Mouse (Mus musculus): ENCODE measurements at regions not wholly inside any gene's neighbourhood (a gene's known extent, or its start where the extent isn't known, plus 50 kb on each side); places are given as distances from the start of the nearest gene placed in this dataset.
"Not testable (repeated sequence)": the region's sequence is repeated elsewhere in the genome, so short reads cannot be mapped to it uniquely, and the experiment has no call there.

DNA sequence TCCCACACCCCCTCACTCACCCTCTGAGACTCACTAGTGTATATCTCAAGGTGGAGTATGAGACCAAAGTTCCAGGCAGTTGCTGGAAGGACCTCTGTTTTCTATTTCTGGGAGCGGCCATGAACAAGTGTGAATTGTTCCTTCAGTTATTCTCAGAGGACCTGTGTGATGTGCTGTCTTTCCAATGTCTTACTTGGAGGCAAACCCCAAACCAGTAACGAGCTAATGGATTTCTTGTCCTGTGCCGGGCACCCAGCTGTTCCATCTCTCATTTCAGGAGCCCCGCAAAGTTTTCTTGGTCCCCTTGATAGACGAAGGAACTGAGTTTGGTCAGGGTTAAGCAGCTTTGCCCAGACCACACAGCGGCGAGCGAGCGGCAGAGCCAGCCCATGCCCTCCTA lies 155.4 kb downstream of the Tomm20 start:
- intact Hi-C loops (cut with DNase I) = no loop called here
- DNase-seq (ENCODE audit: low spot score in 2 of 2) = no peak

DNA sequence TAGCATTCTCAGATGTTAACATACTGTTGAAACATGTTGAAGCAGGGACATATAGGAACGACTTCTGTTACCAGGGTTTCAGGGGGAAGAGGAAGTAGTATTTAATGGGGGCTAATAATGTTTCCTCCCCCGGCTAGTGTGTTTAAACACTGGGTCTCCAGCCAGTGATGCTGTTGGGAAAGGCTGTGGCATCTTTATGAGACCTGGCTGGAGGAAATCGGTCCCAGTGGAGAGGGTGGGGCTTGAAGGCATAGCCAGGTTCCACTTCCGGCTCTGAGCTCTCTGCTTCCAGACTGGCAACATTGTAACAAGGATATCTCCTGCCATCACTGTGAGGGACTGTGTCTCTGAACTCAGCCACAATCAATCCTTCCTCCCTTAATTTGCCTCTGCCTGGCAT lies 156.6 kb downstream of the Tomm20 start:
- intact Hi-C loops (cut with DNase I) = no loop called here
- no peak for DNase-seq (ENCODE audit: low spot score in 2 of 2)

DNA sequence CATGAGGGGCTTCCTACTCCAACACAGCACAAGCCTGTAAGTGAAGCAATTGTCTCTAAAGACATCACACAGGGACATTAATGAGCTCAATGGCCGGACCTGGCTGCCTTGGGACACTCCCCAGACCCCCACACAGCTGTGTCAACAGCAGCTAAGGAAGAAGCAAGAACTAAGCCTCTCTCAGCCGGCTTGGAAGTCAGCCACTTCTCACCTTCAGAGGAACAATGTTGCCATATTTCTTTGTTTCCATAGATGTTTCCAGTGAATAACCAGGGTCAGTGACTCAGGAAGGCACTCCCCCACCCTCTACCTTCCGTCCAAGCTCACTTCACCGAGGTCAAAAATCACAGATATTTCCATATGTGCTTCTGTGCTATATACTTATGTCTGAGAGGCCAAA lies 157.0 kb downstream of the Tomm20 start:
- intact Hi-C loops (cut with DNase I) = no loop called here
- no peak for DNase-seq (ENCODE audit: low spot score in 2 of 2)

DNA sequence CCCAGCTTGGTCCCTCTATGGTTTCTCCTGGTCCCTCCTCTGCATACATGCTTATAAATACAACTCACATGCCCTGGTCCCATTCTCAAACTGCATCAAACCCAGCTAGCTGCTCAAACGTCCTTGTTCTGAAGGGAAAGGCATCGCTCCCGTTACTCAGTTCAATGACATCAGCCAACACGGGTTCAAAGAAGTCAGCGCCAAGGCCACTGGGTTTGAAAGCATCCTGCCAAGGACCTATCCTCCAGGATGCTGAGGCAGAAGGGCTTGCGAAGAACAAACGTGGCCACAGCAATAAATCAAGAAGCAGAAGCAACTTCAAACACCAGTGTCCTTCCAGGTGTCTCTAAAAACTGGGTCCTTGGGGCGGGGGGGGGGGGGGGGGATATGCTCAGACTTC lies 158.2 kb downstream of the Tomm20 start:
- intact Hi-C loops (cut with DNase I) = no loop called here
- no peak for DNase-seq (ENCODE audit: low spot score in 2 of 2)

DNA sequence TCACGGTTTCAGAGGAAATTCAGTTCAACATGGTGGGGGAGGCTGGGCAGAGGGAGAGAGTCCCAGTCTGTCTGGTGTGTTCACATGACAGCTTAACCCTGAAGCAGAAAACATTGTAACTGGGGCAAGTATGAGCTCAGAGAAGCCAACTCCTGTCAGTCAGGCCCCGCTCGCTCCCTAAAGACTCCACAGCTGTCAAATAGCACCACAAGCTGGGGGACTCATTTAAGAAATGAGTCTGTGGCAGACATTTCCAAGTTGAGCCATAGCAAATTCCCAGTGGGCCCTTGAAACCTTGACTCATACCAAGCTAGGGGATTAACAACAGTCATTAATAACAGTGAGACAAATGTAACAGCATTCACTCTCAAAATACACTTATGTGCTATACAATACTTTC lies 160.4 kb downstream of the Tomm20 start:
- intact Hi-C loops (cut with DNase I) = no loop called here
- DNase-seq (ENCODE audit: low spot score in 2 of 2) = no peak

DNA sequence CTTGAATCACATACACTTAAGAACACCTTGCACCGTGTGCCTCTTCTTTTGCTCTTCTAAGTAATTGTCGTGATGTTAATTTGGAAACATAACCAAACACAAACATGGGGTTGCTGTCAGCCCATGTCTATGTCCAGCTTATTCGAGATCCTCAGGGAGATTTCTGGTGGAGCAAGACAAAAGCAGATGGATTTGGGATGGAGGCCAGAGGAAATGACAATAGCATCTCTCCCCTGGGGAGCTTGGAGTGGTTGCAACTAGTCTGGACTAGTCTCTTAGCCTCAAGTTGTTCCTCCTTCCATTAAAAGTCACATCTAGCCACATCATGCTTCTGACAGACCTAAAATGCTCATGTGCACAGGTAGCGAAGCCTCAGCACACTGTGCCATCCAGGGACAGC lies 161.0 kb downstream of the Tomm20 start:
- intact Hi-C loops (cut with DNase I) = no loop called here
- DNase-seq (ENCODE audit: low spot score in 2 of 2) = no peak

DNA sequence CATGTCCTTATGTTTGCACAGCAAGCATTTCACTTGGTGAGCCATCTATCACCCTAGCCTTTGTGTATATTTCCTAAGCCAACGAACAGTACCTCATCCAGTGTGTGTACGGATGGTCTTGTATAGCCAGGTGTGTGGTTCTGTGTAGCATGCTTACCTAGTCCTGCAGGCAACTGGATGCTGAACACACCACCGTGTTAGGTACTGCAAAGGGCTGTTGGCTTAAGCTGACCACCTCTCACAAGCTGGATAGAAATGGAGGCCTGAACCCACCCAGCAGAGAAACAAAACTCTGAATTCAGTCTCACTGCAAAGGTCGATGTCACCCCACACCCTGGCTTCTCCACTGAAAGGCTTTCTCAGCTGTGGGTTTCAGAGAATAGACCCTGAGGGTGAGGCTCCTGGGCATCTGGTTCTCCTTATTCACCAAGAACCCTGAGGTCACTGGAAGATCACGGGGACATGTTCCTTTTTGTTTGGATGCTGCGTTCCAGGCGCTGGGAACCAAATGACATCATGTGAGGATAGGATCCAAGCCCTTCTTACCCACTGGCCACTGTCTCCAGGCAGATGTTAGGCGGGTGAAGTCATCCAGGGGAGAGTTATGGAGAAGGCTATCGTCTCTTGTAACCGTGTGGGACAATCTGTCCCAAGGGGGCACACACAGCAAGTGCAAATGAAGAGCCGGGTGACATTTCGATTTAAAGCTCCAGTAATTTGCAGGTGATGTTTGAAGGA lies 161.8 kb downstream of the Tomm20 start:
- DNase-seq (ENCODE audit: low spot score in 2 of 2) = no peak
- intact Hi-C loops (cut with DNase I) = no loop called here

DNA sequence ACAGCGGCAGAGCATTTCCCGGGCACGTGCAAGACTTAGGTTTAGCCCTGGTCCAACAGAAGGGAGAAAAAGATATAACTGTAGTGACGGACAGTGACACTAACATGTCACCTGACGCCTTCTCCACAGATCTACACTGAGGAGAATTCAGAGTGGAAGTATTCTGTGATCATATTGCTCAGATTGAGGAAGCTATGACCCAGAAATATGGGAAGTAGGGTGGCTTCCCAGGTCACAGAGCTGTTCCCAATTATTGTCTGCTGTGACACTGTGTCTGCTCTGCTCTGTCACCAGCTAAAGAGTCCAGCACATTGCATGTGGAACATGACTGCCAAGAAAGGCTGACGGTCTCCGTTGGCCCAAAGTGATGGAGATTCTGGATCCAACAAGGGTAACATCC lies 167.0 kb downstream of the Tomm20 start:
- intact Hi-C loops (cut with DNase I) = no loop called here
- DNase-seq (ENCODE audit: low spot score in 2 of 2) = no peak

DNA sequence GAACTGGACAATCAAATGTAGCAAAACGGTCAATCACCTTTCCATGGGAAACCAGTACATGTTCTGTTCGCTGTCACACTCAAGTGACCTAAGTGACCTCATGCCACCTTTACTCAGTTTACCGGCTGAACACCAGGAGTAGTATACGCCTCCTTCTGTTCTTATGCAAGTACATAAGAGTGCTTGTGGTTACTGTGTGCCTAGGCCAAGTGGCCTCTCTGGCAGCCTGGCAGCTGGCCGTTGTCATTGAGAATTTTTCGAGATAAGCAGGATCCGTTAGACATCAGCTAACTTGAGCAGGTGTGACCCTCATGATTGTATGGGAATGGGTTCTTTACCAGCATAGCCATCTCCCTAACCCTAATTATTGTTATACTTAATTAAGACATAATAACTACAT lies 167.5 kb downstream of the Tomm20 start:
- DNase-seq (ENCODE audit: low spot score in 2 of 2) = no peak
- intact Hi-C loops (cut with DNase I) = no loop called here

DNA sequence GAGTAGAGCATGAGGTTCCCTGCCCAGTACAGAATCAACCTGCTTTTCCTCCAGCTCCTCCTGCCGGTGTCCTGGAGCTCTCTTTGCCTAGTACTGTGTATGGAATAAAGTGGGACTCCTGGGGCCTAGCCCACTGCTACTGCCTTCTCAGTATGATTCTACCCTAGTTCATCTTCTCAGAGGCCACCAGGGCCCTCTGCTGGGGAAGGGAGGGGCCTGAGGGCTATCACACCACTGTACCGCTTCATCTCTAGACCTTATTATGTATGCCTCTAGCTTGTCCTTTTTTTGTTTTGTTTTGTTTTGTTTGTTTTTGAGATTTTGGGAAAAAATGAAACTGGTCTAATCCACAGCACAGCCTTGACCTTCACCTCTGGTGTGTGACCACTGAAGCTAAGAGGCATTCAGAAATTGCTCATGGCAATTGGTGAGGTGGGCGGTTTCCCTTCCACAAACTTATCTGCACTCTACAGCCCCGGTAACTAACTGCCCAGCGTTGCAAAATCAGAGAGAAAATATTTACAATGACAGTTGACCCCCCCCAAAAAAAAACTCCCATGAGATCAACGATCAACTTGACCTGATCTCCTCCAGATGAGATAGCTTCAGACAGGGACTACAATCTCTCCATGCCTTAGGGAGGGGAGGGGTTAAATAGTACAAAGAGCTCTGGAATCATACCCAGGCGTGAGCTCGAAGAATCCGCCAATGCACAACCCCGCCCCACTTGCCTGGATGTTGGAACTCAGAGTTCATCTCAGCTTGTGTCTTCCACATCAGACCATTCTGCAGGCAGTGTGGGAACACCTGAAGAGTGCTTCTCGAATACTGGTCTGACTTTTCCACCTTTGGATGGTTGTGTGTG lies 168.8 kb downstream of the Tomm20 start:
- DNase-seq (ENCODE audit: low spot score in 2 of 2) = no peak
- intact Hi-C loops (cut with DNase I) = no loop called here

DNA sequence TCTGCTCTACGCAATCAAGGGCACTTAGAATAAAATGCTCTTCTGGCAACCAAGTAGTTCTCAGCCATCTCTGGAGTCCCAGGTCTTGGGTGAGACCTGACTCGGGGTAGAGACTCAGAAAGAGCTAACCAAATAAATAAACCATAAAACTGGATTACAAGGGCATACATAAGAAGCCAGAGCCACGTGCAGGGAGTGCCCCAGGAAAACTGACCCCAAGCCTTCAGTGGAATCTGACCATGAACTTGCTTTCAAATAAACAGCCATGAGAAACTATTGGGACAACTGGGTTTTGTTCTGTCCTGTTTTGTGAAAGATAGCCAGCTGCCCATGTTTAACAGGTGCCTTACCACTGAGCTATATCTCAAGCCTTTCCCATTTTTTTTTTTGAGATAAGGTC lies 170.3 kb downstream of the Tomm20 start:
- DNase-seq (ENCODE audit: low spot score in 2 of 2) = no peak
- intact Hi-C loops (cut with DNase I) = no loop called here

DNA sequence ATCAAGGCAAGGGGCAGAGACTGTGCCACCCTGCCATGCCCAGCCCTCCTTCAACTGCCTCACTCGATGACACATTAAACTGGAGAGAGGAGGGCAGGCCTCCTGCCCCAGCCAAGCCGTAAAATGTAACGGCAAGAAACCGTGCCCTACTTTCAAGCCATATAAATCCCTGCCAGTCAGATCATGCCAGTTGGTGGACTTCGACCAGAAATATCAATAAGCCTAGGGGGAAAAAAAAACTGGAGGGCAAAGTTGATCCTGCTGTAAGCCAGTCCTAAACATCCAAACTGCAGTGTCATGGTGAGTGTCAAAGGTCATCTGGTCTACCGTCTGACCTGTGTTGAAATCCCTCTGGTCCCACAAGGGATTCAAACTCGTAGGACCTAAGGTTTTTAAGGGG lies 170.8 kb downstream of the Tomm20 start:
- intact Hi-C loops (cut with DNase I) = no loop called here
- DNase-seq (ENCODE audit: low spot score in 2 of 2) = no peak

DNA sequence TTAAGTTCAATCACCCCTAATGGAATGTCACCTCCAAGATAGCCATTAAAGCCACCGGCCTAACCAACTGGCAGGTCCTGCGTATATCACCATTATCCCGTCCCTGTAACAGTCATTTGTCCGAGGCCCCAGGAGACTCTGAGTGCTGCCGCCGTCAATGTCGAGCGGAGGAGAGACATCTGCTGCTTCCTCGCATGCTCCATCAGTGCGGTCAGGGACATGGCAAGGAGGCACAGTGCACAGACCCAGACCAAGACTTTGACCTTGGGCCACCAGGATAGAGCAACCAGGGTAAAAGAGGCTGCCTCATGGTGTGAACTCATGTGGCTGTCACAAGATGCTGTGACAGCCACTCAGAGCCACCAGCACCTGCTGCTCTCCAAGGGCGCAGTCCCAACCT lies 172.9 kb downstream of the Tomm20 start:
- no peak for DNase-seq (ENCODE audit: low spot score in 2 of 2)
- intact Hi-C loops (cut with DNase I) = no loop called here

DNA sequence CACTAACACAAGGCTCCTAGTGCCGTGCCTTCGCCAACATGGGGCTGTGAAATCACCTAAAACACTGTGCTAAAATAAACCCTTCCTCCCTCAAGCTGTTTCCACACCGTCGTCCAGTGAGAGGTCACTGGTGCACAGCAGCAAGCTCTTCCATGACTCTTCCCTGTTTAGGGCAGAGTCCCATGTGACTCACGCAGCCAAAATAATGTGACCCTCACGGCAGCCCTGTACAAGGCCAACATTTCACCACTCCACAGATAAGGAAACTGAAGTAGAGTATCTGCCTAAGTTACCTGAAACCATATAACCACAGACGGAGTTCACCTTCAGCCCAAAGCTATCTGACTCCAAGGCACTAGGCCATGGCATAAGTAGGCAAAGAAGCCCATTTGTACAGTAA lies 173.4 kb downstream of the Tomm20 start:
- no peak for DNase-seq (ENCODE audit: low spot score in 2 of 2)
- intact Hi-C loops (cut with DNase I) = no loop called here

DNA sequence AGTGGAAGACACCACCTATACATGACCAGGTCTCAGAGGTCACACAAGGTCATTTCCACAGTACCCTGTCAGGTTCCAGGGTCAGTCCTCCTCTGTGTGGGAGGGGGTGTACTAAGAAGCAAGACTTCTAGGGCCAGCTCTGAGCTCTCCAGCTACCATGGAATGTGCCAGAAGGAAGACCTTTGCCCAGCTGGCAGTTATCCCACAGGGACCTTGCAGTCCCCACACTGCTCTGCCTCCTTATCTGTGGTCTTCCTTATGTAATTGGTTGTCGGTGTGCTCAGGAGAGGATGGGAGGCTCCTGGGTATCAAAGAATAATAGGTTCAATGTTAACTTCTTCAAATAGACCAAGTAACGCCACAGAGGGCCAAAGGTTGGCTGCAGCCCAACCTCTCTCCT lies 175.3 kb downstream of the Tomm20 start:
- DNase-seq (ENCODE audit: low spot score in 2 of 2); intact Hi-C loops (cut with DNase I): not testable (repeated sequence)

DNA sequence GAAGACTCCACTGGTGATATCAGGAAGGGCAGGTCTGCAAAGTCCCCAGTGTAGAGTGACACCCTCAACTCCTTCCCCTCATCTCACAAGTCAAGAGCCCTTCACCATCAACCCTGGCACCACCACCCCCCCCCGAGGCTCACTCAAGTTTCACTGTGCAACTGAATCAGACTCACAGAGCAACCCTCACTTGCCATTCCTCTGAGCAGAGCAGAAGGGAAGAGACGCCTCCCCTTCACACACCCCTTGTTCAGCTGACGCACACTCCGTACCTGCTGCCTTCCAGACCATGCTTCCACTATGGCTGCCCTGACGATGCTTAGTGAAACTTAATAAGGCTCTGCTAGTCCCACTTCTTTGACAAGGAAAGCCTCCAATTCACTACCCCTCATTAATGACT lies 174.4 kb upstream of the Irf2bp2 start:
- no peak for DNase-seq (ENCODE audit: low spot score in 2 of 2)
- intact Hi-C loops (cut with DNase I) = no loop called here

DNA sequence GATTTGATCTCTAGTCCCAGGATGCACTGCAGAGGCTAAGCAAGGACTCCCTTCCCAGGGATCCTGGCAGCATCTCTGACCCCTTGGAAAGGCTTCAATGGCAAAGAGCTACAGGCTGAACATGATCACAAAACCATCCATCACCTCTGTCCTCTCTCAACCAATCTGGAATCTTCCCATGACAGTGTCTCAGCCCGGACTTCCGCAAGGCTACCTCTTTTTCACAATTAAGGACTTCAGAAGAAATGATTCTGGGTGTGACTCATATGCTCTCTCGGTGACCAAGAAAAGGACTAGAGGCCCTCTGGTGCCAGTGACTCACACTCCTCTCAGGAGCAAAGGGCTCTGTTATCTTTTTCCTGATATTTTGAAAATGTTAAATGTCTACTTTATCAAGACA lies 173.6 kb upstream of the Irf2bp2 start:
- intact Hi-C loops (cut with DNase I) = no loop called here
- DNase-seq (ENCODE audit: low spot score in 2 of 2) = no peak

DNA sequence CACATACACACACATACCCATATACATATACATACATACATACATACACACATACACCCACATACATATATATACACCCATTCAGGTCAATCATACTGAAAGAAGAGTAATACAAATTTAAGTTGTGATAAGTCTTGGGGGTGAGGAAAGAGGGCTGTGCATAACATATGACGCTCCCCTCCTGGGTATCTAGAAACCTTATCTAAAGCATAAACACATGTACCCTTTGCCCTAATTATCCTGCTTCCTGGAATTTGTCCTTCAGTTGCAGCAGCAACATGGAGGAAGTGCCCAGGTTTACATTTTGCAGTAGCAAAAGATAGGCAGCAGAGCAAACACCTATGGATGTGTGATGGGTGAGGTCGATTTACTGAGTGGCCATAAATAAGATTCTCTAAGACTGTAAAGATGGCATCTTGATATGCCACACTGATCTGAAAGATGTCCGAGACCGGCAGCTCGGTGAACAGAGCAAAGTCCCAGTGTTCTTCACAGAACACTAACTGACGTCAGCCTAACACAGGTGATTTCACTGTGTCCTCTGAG lies 172.0 kb upstream of the Irf2bp2 start:
- intact Hi-C loops (cut with DNase I) = no loop called here
- no peak for DNase-seq (ENCODE audit: low spot score in 2 of 2)

DNA sequence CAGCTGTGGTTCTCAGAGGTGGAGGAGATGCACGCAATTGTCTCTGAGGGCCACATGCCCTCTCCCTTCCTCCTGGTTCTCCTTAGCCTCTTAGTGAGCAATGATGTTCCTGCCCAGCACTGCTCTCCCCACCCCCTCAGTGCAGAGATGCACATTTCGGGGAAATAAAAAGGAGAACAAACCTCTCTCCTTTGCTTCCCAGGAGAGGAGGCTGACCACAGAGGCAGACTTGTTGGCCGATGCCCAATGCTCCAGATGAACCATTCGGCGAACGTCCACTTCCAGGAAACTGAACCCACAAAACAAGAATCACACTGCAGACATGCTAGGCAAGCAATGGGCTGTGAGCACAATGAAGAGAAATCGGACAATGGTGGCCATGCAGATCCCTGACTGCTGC lies 169.8 kb upstream of the Irf2bp2 start:
- intact Hi-C loops (cut with DNase I) = no loop called here
- DNase-seq (ENCODE audit: low spot score in 2 of 2) = peak; percentile 25 to 38

DNA sequence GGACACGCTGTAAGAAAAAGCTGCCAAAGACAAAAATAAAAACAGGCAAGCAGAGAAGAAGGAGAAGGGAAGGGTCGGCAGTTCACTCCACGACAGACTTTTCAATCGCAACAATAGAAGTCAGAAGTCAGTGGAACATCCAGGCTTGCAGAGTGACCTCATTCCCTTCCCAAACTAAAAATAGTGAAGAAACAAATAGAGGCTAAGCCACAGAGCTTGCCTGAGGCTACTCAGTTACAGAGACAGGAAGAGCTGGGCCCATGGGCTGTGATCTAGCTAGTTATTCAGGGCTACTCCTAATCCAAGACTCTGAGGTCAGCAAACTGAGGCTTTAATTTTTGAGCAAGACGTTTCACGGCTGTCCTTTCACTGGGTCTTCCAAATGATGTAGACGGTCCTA lies 165.9 kb upstream of the Irf2bp2 start:
- intact Hi-C loops (cut with DNase I) = loop anchor here (2.0 to 5.0 kb wide), 5 partner anchors 45 to 165 kb away; no protein-coding TSS in a partner anchor
- DNase-seq (ENCODE audit: low spot score in 2 of 2) = peak in 1 of 2 experiments; percentile 29

DNA sequence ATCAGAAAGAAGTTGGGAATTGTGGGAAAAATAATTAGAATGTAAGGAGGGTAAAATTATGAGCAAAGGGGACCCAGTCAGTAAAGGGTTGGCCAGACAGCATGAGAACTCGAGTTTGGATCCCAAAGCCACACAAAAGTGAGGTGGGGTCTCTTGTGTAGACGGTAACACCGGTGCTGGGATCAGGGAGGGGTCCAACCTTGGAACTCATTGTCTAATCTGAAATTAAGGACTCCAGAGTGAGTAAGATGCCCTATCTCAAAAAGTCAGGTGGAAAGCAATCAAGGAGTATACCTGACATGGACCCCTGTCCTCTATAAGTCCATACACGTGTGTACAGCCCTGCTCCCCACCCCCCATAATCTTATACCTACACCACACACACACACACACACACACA lies 165.2 kb upstream of the Irf2bp2 start:
- intact Hi-C loops (cut with DNase I) = loop anchor here (2.0 to 5.0 kb wide), 5 partner anchors 46 to 164 kb away; no protein-coding TSS in a partner anchor
- DNase-seq (ENCODE audit: low spot score in 2 of 2) = no peak

Measured in left cerebral cortex, postnatal 25 days (tissue).